Mouse (Mus musculus) CD4-positive helper T cell, adult 2 months (primary cell): Measurements from ENCODE around the gene Gm5640.
"Not testable (repeated sequence)": the region's sequence is repeated elsewhere in the genome, so short reads cannot be mapped to it uniquely, and the experiment has no call there.

ENCODE experiments used
- DNase-seq: peaks from one replicate; pipeline ENCODE4 v3.0.0-alpha.2; 2012; ENCODE audit warnings: low read depth, missing footprints, low spot score

Gene Gm5640

GRCm38 (mm10) chrX:74645466-74646323, at the start of gene Gm5640:
Gene Gm5640 (minus strand): TSS chrX:74645635.
- DNase-seq, result not testable (repeated sequence)

DNA sequence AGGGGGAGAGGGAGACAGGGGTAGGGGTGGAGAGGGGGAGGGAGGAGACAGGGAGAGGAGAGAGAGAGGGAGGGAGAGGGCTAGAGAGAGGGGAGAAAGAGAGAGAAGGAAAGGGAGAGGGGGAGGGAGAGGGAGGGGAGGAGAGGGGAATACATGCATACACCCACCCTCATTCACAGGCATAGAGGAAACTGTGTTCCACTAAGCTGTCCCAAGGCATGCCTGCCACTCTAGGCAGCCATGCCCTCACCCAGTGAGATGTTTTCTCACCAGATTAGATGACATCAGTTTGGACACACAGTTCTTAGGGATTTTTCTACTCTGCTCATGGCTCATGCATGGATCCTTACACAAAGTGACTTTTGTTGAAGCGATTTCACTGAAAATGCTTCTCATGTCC, 958 bp upstream of the Gm5640 start:
- DNase-seq, result not testable (repeated sequence)

DNA sequence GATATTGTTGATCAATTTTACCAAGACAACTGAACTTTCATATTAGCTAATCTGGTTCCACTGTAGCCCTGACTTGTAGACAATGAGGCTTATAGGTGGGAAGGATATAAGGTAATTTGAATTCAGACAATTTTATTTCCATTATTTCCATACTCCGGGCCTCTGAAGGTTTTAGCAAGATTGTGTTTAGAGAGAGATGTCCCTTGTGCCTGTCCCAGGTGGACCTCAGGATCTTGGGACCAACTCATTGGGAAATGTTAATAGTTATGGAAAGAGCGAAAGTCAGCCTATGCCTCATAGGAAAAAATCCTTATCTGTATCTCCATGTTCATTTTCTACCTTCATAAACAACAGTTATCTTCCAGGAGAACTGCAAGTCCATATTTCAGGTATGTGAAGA, 53.1 kb downstream of the Gm5640 start, which contains the start of gene Olfr1325:
Gene Olfr1325 (plus strand): TSS at position 301 of the 400 bp plus-strand sequence.
- DNase-seq, result no peak
